8 mouse cellular contexts compared by ENCODE assay signal in genomic region chr15:82899676-82900301, GRCm38 (mm10).
DNase-seq lines count a peak whose midpoint lies in the region; ATAC-seq and TF ChIP-seq lines count a peak whose summit lies in the region.

No protein-coding gene starts in this region.

- peak; percentile 85; the same call in 1 of the 2 replicates for TF ChIP-seq POLR2A in bone marrow, adult 2 months (IDR thresholded peaks at IDR 0.05; ENCODE audit: borderline replicate concordance, control insufficient read depth, low read depth, low read length)

- H3K9ac ChIP-seq in embryonic facial prominence, embryonic 14.5 days (ENCODE audit: low read depth, low read length), result peak overlapping the region; percentile 89
- H3K9ac ChIP-seq in kidney, embryonic 14.5 days (ENCODE audit: low read depth, low read length), result peak overlapping the region; percentile 94
- peak overlapping the region; percentile 95 for H3K9ac ChIP-seq in liver, embryonic 16.5 days (ENCODE audit: low read depth, low read length)
- peak overlapping the region; percentile 93 for H3K9ac ChIP-seq in neural tube, embryonic 12.5 days
- H3K9ac ChIP-seq in stomach, embryonic 16.5 days (ENCODE audit: low read length), result peak overlapping the region; percentile 96

- no peaks in the 10 kb centered on the region for H3K9me3 ChIP-seq in embryonic facial prominence, embryonic 14.5 days (ENCODE audit: control insufficient read depth, low read length)
- H3K9me3 ChIP-seq in heart, embryonic 10.5 days, result no peaks in the 10 kb centered on the region
- H3K9me3 ChIP-seq in kidney, embryonic 14.5 days (ENCODE audit: control insufficient read depth, low read length), result no peaks in the 10 kb centered on the region
- no peaks in the 10 kb centered on the region for H3K9me3 ChIP-seq in liver, embryonic 16.5 days (replicated peaks; ENCODE audit: control insufficient read depth, low read length)
- no peaks in the 10 kb centered on the region for H3K9me3 ChIP-seq in neural tube, embryonic 12.5 days
- H3K9me3 ChIP-seq in stomach, embryonic 16.5 days (replicated peaks; ENCODE audit: control insufficient read depth, low read length), result no peaks in the 10 kb centered on the region

- DNase-seq in CD4-positive helper T cell, adult 2 months (ENCODE audit: low read depth, low spot score), result peak; percentile 87
- DNase-seq in embryonic facial prominence, embryonic 14.5 days (ENCODE audit: low spot score), result peak; percentile 93
- peak; percentile 93 for DNase-seq in heart, embryonic 10.5 days (ENCODE audit: low spot score)

- peak overlapping the region; percentile 68 for H3K4me3 ChIP-seq in bone marrow, adult 2 months (replicated peaks; ENCODE audit: control insufficient read depth, low read depth, low read length)
- peak overlapping the region; percentile 98 for H3K4me3 ChIP-seq in embryonic facial prominence, embryonic 14.5 days (ENCODE audit: low read depth, low read length)
- peak overlapping the region; percentile 99 for H3K4me3 ChIP-seq in heart, embryonic 10.5 days
- peak overlapping the region; percentile 99 for H3K4me3 ChIP-seq in kidney, embryonic 14.5 days (ENCODE audit: low read length)
- peak overlapping the region; percentile 97 for H3K4me3 ChIP-seq in liver, embryonic 16.5 days (ENCODE audit: low read depth, low read length)
- H3K4me3 ChIP-seq in neural tube, embryonic 12.5 days, result peak overlapping the region; percentile 100
- H3K4me3 ChIP-seq in stomach, embryonic 16.5 days (replicated peaks; ENCODE audit: low read length), result peak overlapping the region; percentile 97

- no peak for TF ChIP-seq CTCF in bone marrow, adult 2 months (IDR thresholded peaks at IDR 0.05; ENCODE audit: control insufficient read depth, insufficient read depth, low read length)

- H3K27me3 ChIP-seq in embryonic facial prominence, embryonic 14.5 days (replicated peaks; ENCODE audit: control insufficient read depth, insufficient read depth, low read length), result no peaks in the 10 kb centered on the region
- H3K27me3 ChIP-seq in heart, embryonic 10.5 days (ENCODE audit: insufficient read depth, poor library complexity, severe bottlenecking), result peaks cover 15% of the 10 kb centered on the region
- H3K27me3 ChIP-seq in kidney, embryonic 14.5 days (ENCODE audit: control insufficient read depth, insufficient read depth, low read length), result no peaks in the 10 kb centered on the region
- no peaks in the 10 kb centered on the region for H3K27me3 ChIP-seq in liver, embryonic 16.5 days (ENCODE audit: control insufficient read depth, insufficient read depth, low read depth, low read length)
- peaks cover 14% of the 10 kb centered on the region; the same call in 1 of the 2 replicates for H3K27me3 ChIP-seq in neural tube, embryonic 12.5 days (replicated peaks)
- H3K27me3 ChIP-seq in stomach, embryonic 16.5 days (ENCODE audit: control insufficient read depth, insufficient read depth, low read length), result no peaks in the 10 kb centered on the region

- ATAC-seq in embryonic facial prominence, embryonic 14.5 days (ENCODE audit: low read depth), result peak; percentile 94
- ATAC-seq in kidney, embryonic 14.5 days (ENCODE audit: low FRiP score, low TSS enrichment), result peak; percentile 94
- ATAC-seq in liver, embryonic 16.5 days (ENCODE audit: low read depth), result peak; percentile 92
- ATAC-seq in neural tube, embryonic 12.5 days (ENCODE audit: low FRiP score, low read depth), result peak; percentile 90
- peak; percentile 92 for ATAC-seq in stomach, embryonic 16.5 days (ENCODE audit: insufficient read depth, low FRiP score)

- 2% methylated on average over 53 of the region's 56 CpGs for WGBS in bone marrow, adult 2 months
- 1% methylated on average over 15 of the region's 56 CpGs for WGBS in embryonic facial prominence, embryonic 14.5 days
- WGBS in heart, embryonic 10.5 days, result under 1% methylated on average over 35 of the region's 56 CpGs
- under 1% methylated on average over 29 of the region's 56 CpGs for WGBS in kidney, embryonic 14.5 days
- 2% methylated on average over 43 of the region's 56 CpGs for WGBS in liver, embryonic 16.5 days (ENCODE audit: insufficient replicate concordance)
- 1% methylated on average over 49 of the region's 56 CpGs for WGBS in neural tube, embryonic 12.5 days
- 1% methylated on average over 36 of the region's 56 CpGs for WGBS in stomach, embryonic 16.5 days

- peaks cover 2% of the 10 kb centered on the region; the same call in 1 of the 2 replicates for H3K4me1 ChIP-seq in bone marrow, adult 2 months (ENCODE audit: control insufficient read depth, insufficient read depth, low read length)
- H3K4me1 ChIP-seq in embryonic facial prominence, embryonic 14.5 days (ENCODE audit: control insufficient read depth, insufficient read depth, low read length), result peaks cover 30% of the 10 kb centered on the region
- peaks cover 31% of the 10 kb centered on the region for H3K4me1 ChIP-seq in heart, embryonic 10.5 days
- H3K4me1 ChIP-seq in kidney, embryonic 14.5 days (ENCODE audit: control insufficient read depth, insufficient read depth, low read length), result peaks cover 30% of the 10 kb centered on the region
- H3K4me1 ChIP-seq in liver, embryonic 16.5 days (ENCODE audit: control insufficient read depth, low read depth, low read length), result peaks cover 18% of the 10 kb centered on the region
- H3K4me1 ChIP-seq in neural tube, embryonic 12.5 days, result peaks cover 45% of the 10 kb centered on the region
- H3K4me1 ChIP-seq in stomach, embryonic 16.5 days (ENCODE audit: control insufficient read depth, insufficient read depth, low read length), result peaks cover 26% of the 10 kb centered on the region

- peak overlapping the region; percentile 86 for H3K4me2 ChIP-seq in embryonic facial prominence, embryonic 14.5 days (ENCODE audit: low read depth, low read length)
- peak overlapping the region; percentile 85 for H3K4me2 ChIP-seq in kidney, embryonic 14.5 days (replicated peaks; ENCODE audit: low read depth, low read length)
- H3K4me2 ChIP-seq in liver, embryonic 16.5 days (ENCODE audit: low read depth, low read length), result peak overlapping the region; percentile 93
- H3K4me2 ChIP-seq in neural tube, embryonic 12.5 days (replicated peaks), result peak overlapping the region; percentile 97
- H3K4me2 ChIP-seq in stomach, embryonic 16.5 days (ENCODE audit: low read depth, low read length), result peak overlapping the region; percentile 94

- no peaks in the 10 kb centered on the region for H3K36me3 ChIP-seq in embryonic facial prominence, embryonic 14.5 days (ENCODE audit: control insufficient read depth, insufficient read depth, low read length)
- H3K36me3 ChIP-seq in heart, embryonic 10.5 days, result no peaks in the 10 kb centered on the region
- no peaks in the 10 kb centered on the region for H3K36me3 ChIP-seq in kidney, embryonic 14.5 days (ENCODE audit: control insufficient read depth, insufficient read depth, low read length)
- no peaks in the 10 kb centered on the region for H3K36me3 ChIP-seq in liver, embryonic 16.5 days (ENCODE audit: control insufficient read depth, insufficient read depth)
- no peaks in the 10 kb centered on the region for H3K36me3 ChIP-seq in neural tube, embryonic 12.5 days
- no peaks in the 10 kb centered on the region for H3K36me3 ChIP-seq in stomach, embryonic 16.5 days (ENCODE audit: control insufficient read depth, insufficient read depth, low read length)

- peak overlapping the region; percentile 93 for H3K27ac ChIP-seq in bone marrow, adult 2 months (ENCODE audit: control insufficient read depth, insufficient read depth, low read depth, low read length, poor library complexity)
- peak overlapping the region; percentile 91 for H3K27ac ChIP-seq in embryonic facial prominence, embryonic 14.5 days (replicated peaks; ENCODE audit: low read depth, low read length)
- peak overlapping the region; percentile 97 for H3K27ac ChIP-seq in heart, embryonic 10.5 days
- peak overlapping the region; percentile 94 for H3K27ac ChIP-seq in kidney, embryonic 14.5 days (ENCODE audit: low read depth, low read length)
- peak overlapping the region; percentile 91 for H3K27ac ChIP-seq in liver, embryonic 16.5 days (ENCODE audit: low read length)
- H3K27ac ChIP-seq in neural tube, embryonic 12.5 days, result peak overlapping the region; percentile 86
- H3K27ac ChIP-seq in stomach, embryonic 16.5 days (ENCODE audit: low read length), result peak overlapping the region; percentile 94

Comparison
In these comparisons a context has a peak if more than half of its experiments do, and no peak if none do; other contexts are left out.
1. Peak in every context shown above with its lines: DNase-seq, ATAC-seq, H3K4me3 ChIP-seq and H3K27ac ChIP-seq.